Mouse (Mus musculus): Measurements from ENCODE around the gene Duxbl2. TPM values are rescaled to one million over a fixed set of nuclear protein-coding genes. Genes with fewer than 3 reads are reported as not detected.
"Not testable (repeated sequence)": the region's sequence is repeated elsewhere in the genome, so short reads cannot be mapped to it uniquely, and the experiment has no call there.

The Duxbl2 gene
- polyA plus RNA-seq, 1 experiment from 2014 or later, result 0.15 TPM

- not testable (repeated sequence) for ATAC-seq (ENCODE audit: insufficient read depth); H3K9ac ChIP-seq
- WGBS (ENCODE audit: insufficient replicate concordance), result no CpG with 5 or more reads among the region's 3 CpGs
Observed at GRCm38 (mm10) chr14:26173955-26174354, 55.8 kb downstream of the Duxbl2 start.

GRCm38 (mm10) chr14:26175028-26175427 is 56.9 kb downstream of the Duxbl2 start:
- not testable (repeated sequence) for H3K9me3 ChIP-seq (replicated peaks); H3K27ac ChIP-seq (replicated peaks); H3K36me3 ChIP-seq (replicated peaks); H3K4me1 ChIP-seq (replicated peaks); H3K27me3 ChIP-seq; H3K4me2 ChIP-seq; ATAC-seq (ENCODE audit: insufficient read depth); H3K4me3 ChIP-seq (replicated peaks); H3K9ac ChIP-seq
- no CpG with 5 or more reads among the region's 6 CpGs for WGBS (ENCODE audit: insufficient replicate concordance)

More at GRCm38 (mm10) chr14:26173955-26174354, 55.8 kb downstream of the Duxbl2 start:
- H3K4me1 ChIP-seq (replicated peaks); H3K36me3 ChIP-seq (replicated peaks); H3K4me2 ChIP-seq; H3K9me3 ChIP-seq (replicated peaks); H3K27me3 ChIP-seq; H3K27ac ChIP-seq (replicated peaks); H3K4me3 ChIP-seq (replicated peaks): not testable (repeated sequence)

Other genes with a start within 250 kb of the Duxbl2 start
- 0.53 and 0.71 TPM in 2 replicates for gene Plac9a, start 215.2 kb upstream of the Duxbl2 start, polyA plus RNA-seq (2015; fragmentation: Nextera tagmentation; extraction: Ambion mirVana)
- gene Tmem254a, start 190.7 kb upstream of the Duxbl2 start, polyA plus RNA-seq (2015; fragmentation: Nextera tagmentation; extraction: Ambion mirVana), result 1.7 and 2.3 TPM in 2 replicates
- 0.09 TPM in 1 of 2 replicates, not detected in the other for gene Cphx1, start 180.0 kb upstream of the Duxbl2 start, polyA plus RNA-seq (2015; fragmentation: Nextera tagmentation; extraction: Ambion mirVana)
- 0.12 TPM in 1 of 2 replicates, not detected in the other for gene Duxbl1, start 139.8 kb upstream of the Duxbl2 start, polyA plus RNA-seq (2015; fragmentation: Nextera tagmentation; extraction: Ambion mirVana)
- gene Gm9780, start 75.6 kb upstream of the Duxbl2 start, polyA plus RNA-seq (2015; fragmentation: Nextera tagmentation; extraction: Ambion mirVana), result 3.4 and 4.0 TPM in 2 replicates
- gene Tmem254c, start 51.0 kb upstream of the Duxbl2 start, polyA plus RNA-seq (2015; fragmentation: Nextera tagmentation; extraction: Ambion mirVana), result 10.4 and 11.3 TPM in 2 replicates
- gene Cphx2, start 36.8 kb upstream of the Duxbl2 start, polyA plus RNA-seq (2015; fragmentation: Nextera tagmentation; extraction: Ambion mirVana), result not detected in 2 replicates
- gene Cphx3, start 36.1 kb upstream of the Duxbl2 start, polyA plus RNA-seq (2015; fragmentation: Nextera tagmentation; extraction: Ambion mirVana), result 0.05 TPM in 1 of 2 replicates, not detected in the other
- 3.4 and 4.3 TPM in 2 replicates for gene Plac9b, start 64.1 kb downstream of the Duxbl2 start, polyA plus RNA-seq (2015; fragmentation: Nextera tagmentation; extraction: Ambion mirVana)
- gene Tmem254b, start 88.7 kb downstream of the Duxbl2 start, polyA plus RNA-seq (2015; fragmentation: Nextera tagmentation; extraction: Ambion mirVana), result 23.5 and 24.4 TPM in 2 replicates
- not detected in 2 replicates for gene Duxbl3, start 139.6 kb downstream of the Duxbl2 start, polyA plus RNA-seq (2015; fragmentation: Nextera tagmentation; extraction: Ambion mirVana)

Data from liver, embryonic 15.5 days (tissue).